Mouse (Mus musculus): ENCODE measurements around the gene Pdcd11.
"Not testable (repeated sequence)": the region's sequence is repeated elsewhere in the genome, so short reads cannot be mapped to it uniquely, and the experiment has no call there.

The Pdcd11 gene

DNA sequence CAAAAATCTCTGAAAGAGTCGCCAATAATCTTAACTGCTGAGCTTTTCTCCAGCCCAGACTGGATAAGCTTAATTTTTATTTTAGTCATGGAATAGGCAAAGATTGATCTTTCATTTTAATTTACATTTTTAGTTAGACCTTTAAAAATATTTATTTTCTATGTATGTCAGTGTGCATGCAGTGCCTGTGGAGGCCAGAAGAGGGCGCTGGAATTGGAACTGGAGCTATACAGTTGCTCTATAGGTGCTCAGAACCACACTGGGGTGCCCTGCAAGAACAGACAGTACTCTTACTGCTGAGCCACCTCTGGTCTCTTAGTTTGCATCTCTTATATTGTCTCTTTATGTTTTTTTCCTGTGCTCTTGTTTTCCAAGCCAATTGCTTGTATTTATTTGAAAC lies 32.2 kb downstream of the Pdcd11 start:
- in situ Hi-C loops (cut with MboI; ENCODE audit: unreplicated experiment in 2 of 2) = loop anchor here (5.0 kb wide), 1 partner anchor 44 kb away; no protein-coding TSS in a partner anchor

- in situ Hi-C loops (cut with MboI; ENCODE audit: unreplicated experiment in 2 of 2) = no loop called here
These were observed 37.6 kb downstream of the Pdcd11 start for GRCm38 (mm10) chr19:47128164-47128563.

DNA sequence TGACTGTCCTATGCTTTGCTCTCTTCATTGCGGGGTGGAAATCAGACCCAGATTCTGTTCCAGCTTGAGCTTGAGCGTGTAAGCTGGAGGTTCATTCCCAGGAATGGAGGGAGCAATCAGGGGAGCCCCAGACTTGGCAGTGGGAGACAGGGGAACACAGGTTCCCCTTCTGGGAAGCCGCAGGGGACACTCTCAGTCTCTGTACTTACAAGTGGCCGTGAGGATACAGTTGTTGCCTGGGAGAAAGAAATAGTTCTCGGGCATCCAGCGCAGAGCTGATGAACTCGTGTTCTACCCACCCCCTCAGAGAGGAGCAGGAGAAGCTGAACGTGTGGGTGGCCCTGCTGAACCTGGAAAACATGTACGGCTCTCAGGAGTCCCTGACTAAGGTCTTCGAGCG lies 38.3 kb downstream of the Pdcd11 start:
- in situ Hi-C loops (cut with MboI; ENCODE audit: unreplicated experiment in 2 of 2) = no loop called here

DNA sequence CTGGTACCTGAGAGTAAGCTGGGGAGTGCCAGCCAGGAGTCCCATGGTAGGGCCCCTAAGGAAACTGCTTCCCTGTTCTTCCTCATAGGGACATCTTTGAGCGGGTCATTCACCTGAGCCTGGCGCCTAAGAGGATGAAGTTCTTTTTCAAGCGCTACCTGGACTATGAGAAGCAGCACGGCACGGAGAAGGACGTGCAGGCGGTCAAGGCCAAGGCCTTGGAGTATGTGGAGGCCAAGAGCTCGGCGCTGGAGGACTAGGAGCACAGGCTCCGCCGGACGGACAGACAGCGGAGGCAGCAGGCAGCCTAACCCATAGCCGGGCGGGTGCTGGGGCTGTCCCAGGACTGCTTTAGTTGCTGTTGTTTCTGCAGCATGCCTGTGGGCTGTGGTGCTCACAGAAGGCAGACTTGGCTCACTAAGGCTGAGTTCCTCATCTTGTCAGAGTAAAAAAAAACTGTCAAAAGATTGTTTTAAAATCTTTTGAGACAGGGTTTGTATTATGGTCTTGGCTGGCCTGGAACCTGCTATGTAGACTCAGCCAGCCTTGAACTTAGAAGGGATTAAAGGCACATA lies 40.1 kb downstream of the Pdcd11 start:
- in situ Hi-C loops (cut with MboI; ENCODE audit: unreplicated experiment in 2 of 2) = no loop called here

DNA sequence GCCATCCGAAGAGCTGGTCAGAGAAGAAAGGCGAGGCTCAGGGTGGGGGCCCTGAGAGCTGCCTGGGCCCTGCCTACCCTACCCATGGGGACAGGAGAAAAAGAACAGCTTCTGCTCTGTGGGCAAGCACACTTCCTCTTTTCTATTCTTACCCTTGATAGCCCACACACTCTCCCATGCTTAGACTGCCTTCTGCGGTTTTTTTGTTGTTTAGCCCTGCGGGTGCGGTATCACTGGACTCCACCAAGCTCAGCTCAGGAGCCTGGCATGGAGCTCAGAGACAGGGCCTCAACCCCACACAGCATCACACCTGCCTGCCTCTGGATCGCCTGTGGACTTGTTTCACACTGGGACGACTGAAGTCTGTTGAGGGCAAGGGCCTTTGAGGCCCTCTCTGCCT lies 42.6 kb downstream of the Pdcd11 start:
- in situ Hi-C loops (cut with MboI; ENCODE audit: unreplicated experiment in 2 of 2) = no loop called here

DNA sequence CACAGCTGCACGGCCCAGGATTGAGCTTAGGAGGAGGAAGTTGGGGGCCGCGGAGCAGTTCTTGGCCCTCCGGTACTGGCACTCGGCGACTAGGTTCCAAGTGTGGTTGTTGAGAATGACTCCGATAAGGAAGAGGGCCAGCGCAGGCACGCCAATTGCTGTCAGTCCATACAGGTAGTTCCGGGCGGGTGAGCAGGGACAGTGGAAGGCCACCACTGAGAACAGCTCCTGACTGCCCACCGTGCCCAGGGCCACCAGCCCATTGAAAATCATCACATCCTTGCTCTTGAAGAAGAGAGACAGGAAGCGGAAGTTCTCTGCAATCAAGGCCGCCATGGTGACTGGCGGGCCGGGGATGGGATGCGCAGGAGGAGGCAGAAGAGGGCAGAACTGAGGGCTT lies 45.0 kb downstream of the Pdcd11 start:
- in situ Hi-C loops (cut with MboI; ENCODE audit: unreplicated experiment in 2 of 2) = no loop called here

DNA sequence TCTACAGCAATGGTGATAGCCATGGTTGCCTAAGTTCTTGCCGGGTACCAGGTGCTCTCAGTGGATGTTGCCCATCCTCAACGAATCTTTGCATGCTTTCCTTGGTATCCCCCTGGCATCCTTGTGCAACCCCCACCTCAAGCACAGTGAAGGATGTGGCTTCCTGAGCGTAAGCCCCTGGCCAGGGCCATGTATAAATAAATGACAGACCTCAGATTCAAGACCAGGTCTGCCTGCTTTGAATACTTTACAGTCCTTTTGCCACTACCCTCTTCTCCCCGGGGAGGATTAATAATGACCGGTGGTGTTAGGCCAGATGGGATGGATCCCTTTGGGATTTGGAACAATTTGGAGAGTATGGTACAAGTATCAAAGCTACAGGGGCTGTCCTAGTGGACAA lies 45.6 kb downstream of the Pdcd11 start:
- in situ Hi-C loops (cut with MboI; ENCODE audit: unreplicated experiment in 2 of 2) = no loop called here

GRCm38 (mm10) chr19:47137051-47137581 lies 46.5 kb downstream of the Pdcd11 start:
- in situ Hi-C loops (cut with MboI; ENCODE audit: unreplicated experiment in 2 of 2) = no loop called here

- in situ Hi-C loops (cut with MboI; ENCODE audit: unreplicated experiment in 2 of 2) = no loop called here
These were observed 47.3 kb downstream of the Pdcd11 start, which contains the start of gene Calhm2 for GRCm38 (mm10) chr19:47137771-47138421. Gene Calhm2, minus strand, starts transcription at chr19:47138294.

DNA sequence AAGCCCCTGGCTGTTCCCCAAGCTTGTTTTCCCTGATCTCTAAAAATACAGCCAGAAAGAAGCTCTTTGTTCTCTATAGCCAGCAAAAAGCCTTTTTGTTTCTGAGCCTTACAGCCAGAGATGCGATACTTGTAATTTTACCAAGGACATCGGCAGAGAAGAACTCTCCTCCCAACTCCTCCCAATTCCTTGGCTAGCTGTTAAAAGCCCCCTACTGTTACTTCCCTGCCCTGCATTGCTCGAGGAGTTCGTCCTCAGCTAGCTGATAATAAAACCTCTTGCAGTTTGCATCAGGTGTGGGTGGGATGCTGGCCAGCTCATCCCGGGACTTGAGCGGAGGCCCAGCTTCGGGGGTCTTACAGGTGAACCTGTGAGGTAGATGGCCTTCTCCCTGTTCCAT lies 49.0 kb downstream of the Pdcd11 start:
- in situ Hi-C loops (cut with MboI; ENCODE audit: unreplicated experiment in 2 of 2) = not testable (repeated sequence)

- in situ Hi-C loops (cut with MboI; ENCODE audit: unreplicated experiment in 2 of 2) = no loop called here
These were observed 51.9 kb downstream of the Pdcd11 start for GRCm38 (mm10) chr19:47142438-47142837.

GRCm38 (mm10) chr19:47144154-47144553 lies 53.6 kb downstream of the Pdcd11 start, which contains the start of gene Calhm1:
Gene Calhm1, minus strand, starts transcription at chr19:47144254.
- in situ Hi-C loops (cut with MboI; ENCODE audit: unreplicated experiment in 2 of 2) = no loop called here

DNA sequence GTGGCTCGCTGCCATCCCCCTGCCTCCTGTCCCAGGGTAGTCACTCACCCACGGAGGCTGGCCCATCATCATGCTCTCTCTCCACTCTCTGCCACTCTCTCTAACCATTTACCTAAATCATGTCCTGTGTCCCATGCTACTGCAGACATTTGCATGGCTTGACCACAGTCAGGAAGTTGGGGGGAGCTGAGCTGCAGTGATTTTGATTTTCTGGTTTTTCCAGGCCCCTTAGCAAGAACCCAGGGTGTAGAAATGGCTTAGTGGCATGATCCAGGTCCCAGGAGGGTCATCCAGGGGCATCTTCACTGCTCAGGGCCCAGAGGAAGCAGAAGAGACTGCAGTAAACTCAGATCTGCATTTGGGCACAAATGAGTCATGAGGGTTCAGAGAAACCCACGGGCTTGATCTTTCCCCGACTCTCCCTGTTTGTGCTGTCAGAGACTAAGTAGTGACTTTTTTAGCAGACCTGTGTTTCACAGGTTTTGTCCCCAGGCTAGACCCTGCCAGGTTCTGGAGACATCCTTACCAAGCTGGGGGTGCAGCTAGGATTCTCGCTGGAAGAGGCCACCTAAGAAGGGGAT lies 57.8 kb downstream of the Pdcd11 start:
- in situ Hi-C loops (cut with MboI; ENCODE audit: unreplicated experiment in 2 of 2) = no loop called here

- in situ Hi-C loops (cut with MboI; ENCODE audit: unreplicated experiment in 2 of 2) = no loop called here
These were observed 59.3 kb downstream of the Pdcd11 start for GRCm38 (mm10) chr19:47149854-47150253.

DNA sequence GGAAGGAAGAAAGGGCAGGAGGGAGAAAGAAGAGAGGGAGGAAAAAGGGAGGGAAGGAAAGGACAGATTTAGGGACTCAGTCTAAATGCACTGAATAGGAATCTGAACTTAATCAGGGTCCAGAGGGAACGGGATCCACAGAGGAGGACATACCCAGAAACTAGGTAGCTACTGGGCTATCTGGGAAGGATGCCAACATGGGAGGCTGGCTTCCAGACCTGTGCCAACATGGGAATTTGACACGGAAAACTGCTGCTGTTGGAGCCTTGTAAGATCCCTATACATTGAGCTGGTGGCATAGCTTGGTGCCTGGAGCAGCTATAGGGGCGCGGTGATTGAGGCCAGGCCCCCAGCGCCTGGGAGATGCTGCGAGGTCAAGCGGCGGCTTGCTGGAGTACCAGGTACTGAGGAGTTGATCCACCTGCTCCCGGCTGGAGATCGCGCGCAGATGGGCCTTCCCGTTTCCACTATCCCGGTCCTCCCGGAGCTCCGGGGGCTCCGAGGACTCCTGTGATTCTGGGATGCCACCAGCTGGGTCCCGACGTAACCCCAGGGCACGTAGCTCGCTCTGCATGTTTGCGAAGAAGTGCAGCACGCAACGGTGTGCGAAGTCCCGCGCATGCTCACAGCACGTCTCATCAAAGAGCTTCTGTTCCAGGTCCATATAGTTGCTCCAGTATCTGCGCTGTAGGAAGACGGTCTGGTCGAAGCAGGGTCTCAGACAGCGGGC lies 60.9 kb downstream of the Pdcd11 start:
- in situ Hi-C loops (cut with MboI; ENCODE audit: unreplicated experiment in 2 of 2) = no loop called here

DNA sequence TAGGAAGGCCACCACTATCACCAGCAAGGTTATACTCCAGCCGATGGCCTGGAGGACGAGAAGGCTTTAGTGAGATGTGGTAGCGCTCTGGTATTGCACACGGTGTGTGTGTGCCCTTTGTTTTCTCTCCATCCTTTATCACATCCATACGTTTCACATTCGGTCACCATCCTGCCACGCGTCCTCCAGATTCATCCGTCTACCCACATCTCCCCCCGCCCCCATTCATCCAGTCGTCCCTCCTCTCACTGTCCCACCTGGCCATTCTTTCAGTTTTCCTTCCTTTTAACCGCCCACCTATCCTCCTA lies 61.4 kb downstream of the Pdcd11 start:
- in situ Hi-C loops (cut with MboI; ENCODE audit: unreplicated experiment in 2 of 2) = no loop called here

DNA sequence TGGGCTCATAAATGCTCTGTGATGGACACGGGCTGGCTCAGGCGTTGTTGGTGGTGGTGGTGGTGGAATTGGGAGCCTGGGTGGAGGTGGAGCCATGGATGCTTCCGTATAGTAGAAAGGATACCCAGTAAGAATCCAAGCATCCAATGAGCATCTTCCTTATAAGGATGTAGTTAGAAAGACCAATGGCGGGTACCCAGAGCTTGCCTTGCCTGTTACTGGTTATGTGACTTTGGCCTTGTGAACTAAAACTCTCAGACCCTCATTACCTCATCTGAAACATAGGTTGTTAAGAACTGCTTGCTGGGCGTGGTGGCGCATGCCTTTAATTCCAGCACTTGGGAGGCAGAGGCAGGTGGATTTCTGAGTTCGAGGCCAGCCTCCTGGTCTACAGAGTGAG lies 63.2 kb downstream of the Pdcd11 start:
- in situ Hi-C loops (cut with MboI; ENCODE audit: unreplicated experiment in 2 of 2) = no loop called here

DNA sequence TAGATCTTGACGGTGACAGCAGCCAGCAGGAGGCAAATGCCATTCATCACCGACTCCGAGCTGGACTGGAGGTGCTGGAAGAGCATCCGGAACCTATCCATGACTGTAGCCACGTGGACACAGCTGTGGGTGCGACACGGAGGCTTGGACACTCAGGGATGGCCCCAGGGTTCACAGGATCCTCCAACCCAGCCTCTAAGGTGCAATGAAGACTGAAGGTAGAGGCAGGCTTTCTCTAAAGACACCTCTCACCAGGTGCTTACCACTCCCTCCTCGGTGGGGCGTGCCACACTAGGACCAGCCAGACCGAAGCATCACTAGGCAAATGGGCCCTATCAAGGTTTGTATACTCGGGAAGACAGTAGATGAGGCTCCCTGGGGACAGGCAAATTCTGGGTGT lies 67.1 kb downstream of the Pdcd11 start, which contains the start of gene Calhm3:
Calhm3 (minus strand) TSS at position 101 of the 400 bp plus-strand sequence.
- in situ Hi-C loops (cut with MboI; ENCODE audit: unreplicated experiment in 2 of 2) = no loop called here

DNA sequence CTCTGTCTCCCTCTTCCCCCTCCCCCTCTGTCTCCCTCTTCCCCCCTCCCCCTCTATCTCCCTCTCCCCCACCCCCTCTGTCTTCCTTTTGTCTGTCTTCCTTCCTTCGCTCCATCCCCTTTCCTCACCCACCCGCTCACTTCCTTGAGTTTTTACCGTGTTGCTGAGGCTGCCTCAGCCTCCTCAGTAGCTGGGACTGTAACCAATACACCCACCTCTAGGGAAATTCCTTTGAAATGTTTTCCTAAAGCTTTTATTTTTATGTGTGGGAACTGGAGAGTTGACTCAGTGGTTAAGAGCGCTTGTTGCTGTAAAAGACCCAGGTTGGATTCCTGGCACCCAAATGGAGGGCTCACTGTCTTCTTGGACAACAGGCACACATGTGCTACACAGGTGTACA lies 71.1 kb downstream of the Pdcd11 start:
- in situ Hi-C loops (cut with MboI; ENCODE audit: unreplicated experiment in 2 of 2) = loop anchor here in 1 of 2 experiments (10.0 kb wide), 1 partner anchor 417 kb away; no protein-coding TSS in a partner anchor

- in situ Hi-C loops (cut with MboI; ENCODE audit: unreplicated experiment in 2 of 2) = loop anchor here in 1 of 2 experiments (10.0 kb wide), 1 partner anchor 418 kb away; no protein-coding TSS in a partner anchor
These were observed 72.7 kb downstream of the Pdcd11 start for GRCm38 (mm10) chr19:47163176-47163744.

DNA sequence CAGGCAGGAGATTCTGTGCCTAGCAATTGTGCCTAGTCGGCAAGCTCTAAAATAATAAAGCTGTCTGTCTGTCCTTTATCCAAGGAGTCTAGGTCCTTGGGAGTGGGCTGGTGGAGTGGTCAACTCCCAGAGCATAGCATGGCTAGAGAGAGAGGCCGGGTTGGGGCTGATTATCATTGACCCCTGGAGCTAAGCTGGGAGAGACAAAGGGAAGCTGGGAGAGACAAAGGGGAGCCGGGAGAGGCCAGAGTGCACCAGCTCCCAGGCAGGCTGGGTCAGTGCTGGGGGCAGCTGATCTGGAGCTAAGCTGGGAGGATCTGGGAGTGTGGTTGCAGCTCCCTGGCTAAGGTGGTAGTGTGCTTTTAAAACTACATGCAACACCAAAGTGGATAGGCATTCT lies 76.2 kb downstream of the Pdcd11 start:
- in situ Hi-C loops (cut with MboI; ENCODE audit: unreplicated experiment in 2 of 2) = loop anchor here (5.0 to 10.0 kb wide), 2 partner anchors 44 to 422 kb away; no protein-coding TSS in a partner anchor
